Mouse (Mus musculus): Measurements from ENCODE around the gene Aebp1. TPM values are rescaled to one million over a fixed set of nuclear protein-coding genes. Genes with fewer than 3 reads are reported as not detected.
"Not testable (repeated sequence)": the region's sequence is repeated elsewhere in the genome, so short reads cannot be mapped to it uniquely, and the experiment has no call there.

The Aebp1 gene
- polyA plus RNA-seq, 1 experiment from 2014 or later: 66.9 TPM

DNA sequence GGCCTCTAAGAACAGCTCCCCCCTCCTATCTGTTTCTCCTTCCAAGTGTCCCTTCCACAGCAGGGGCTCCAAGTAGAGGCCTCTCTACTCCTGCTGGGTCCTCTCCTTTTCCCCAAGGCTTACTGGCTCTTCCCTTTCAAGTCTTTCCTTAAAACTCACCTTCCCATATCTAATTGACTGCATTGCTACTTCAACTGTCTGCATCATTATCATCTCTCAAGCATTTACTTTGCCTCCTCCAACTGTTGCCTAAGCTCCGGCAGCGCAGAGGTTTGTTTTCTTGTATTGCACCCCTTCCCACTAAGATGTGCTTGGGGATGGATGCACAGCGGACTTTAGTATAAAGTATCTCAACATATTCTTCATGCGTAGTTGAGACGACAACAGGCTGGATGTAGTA lies 15.7 kb downstream of the Aebp1 start:
- no peak for ATAC-seq (ENCODE audit: insufficient number of reproducible peaks, low FRiP score, low TSS enrichment, low read depth)
- H3K9ac ChIP-seq: peak overlapping the region; percentile 71
- WGBS: 2% methylated on average over 5 of the region's 5 CpGs
- H3K4me2 ChIP-seq (replicated peaks): peak overlapping the region; percentile 63
- H3K27me3 ChIP-seq: no peaks in the 10 kb centered on the region
- H3K4me1 ChIP-seq: peaks cover 25% of the 10 kb centered on the region
- peaks cover 31% of the 10 kb centered on the region for H3K36me3 ChIP-seq
- H3K9me3 ChIP-seq (replicated peaks): no peaks in the 10 kb centered on the region
- H3K4me3 ChIP-seq (replicated peaks): peak overlapping the region; percentile 78
- peak overlapping the region; percentile 65; the same call in 1 of the 2 replicates for H3K27ac ChIP-seq (replicated peaks)

DNA sequence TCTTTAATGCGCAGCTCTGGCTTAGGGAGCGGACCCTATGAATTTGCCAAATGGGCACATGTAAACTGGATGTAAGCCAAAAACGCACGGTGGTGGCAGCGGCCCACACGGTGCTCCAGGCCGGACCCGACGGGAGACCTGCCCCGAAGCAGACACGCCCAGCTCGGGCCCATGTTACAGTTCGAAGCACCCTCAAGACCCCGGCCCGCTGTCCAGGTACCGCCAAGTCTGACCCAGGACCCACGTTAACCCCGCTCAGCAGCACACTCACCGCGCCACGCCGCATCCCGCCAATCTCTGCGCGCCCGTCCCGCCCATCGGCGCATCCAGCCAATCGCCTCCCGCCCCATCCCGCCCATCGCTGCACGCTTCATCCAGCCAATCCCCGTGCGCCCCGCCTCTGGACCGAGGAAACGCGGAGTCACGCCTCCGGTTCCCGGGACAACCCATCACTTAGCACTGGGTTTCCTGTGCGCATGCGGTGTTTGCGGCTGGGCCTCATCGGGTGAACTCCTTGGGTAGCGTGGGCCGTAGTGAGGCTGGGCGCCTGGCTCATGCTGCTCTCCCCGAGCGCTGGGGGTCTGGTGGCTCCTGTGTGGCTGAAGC lies 16.3 kb downstream of the Aebp1 start, which contains the start of gene Pold2:
Gene Pold2, minus strand, starts transcription at position 372 of the 606 bp plus-strand sequence.
- H3K4me2 ChIP-seq (replicated peaks): peak within 1 kb of the TSS; percentile 63
- H3K27me3 ChIP-seq: no peaks in the 10 kb centered on the region
- peak within 1 kb of the TSS; percentile 78 for H3K4me3 ChIP-seq (replicated peaks)
- H3K27ac ChIP-seq (replicated peaks): peak within 1 kb of the TSS; percentile 89
- H3K4me1 ChIP-seq: peaks cover 25% of the 10 kb centered on the region
- H3K9ac ChIP-seq: peak within 1 kb of the TSS; percentile 71
- ATAC-seq (ENCODE audit: insufficient number of reproducible peaks, low FRiP score, low TSS enrichment, low read depth): peak; percentile 98
- H3K9me3 ChIP-seq (replicated peaks): no peaks in the 10 kb centered on the region
- WGBS: under 1% methylated on average over 52 of the region's 52 CpGs
- H3K36me3 ChIP-seq: peaks cover 26% of the 10 kb centered on the region

DNA sequence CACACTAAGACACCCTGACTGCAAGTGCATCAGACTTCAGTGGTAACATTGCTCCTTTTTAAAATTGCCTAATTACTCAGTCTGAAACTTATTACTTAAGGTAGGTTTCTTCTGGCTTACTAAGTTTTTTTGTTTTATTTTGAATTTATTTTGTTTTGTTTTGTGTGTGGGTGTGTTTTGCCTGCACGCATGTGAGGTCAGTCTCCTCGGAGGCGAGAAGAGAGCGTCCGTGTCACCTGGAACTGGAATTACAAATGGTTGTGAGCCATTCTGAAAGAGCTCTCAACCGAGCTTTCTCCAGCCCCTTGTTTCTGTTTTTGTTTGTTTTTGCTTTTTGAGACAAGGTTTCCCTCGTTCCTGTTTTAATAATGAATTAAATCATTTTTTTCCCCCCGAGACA lies 16.9 kb downstream of the Aebp1 start:
- Histone ChIP-seq H3K9me3 (replicated peaks) (no peaks in the 10 kb centered on the region), H3K4me3 (replicated peaks) (peak overlapping the region; percentile 78), H3K27ac (replicated peaks) (peak overlapping the region; percentile 89), H3K27me3 (no peaks in the 10 kb centered on the region), H3K36me3 (peaks cover 19% of the 10 kb centered on the region), H3K4me1 (peaks cover 25% of the 10 kb centered on the region), H3K9ac (peak overlapping the region; percentile 41; the same call in 1 of the 2 replicates), H3K4me2 (replicated peaks) (peak overlapping the region; percentile 63)
- no peak for ATAC-seq (ENCODE audit: insufficient number of reproducible peaks, low FRiP score, low TSS enrichment, low read depth)
- WGBS: 37% methylated on average over 8 of the region's 8 CpGs

DNA sequence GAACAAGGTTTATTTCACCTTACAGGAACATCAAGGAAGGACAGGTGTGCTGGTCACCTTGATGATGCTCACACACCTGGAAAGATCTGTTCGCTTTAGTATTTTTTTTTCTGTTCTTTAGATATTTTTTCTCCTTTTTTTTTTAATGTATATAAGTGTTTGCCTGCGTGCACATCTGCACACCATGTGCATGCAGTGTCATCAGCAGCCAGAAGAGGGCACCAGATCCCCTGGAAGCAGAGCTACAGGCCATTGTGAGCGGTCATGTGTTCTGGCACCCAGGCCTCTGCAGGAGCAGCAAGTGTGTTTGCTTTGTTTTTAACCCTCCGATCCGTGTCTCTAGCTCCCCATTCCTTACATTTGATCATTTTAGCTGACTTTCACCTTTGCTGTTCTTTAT lies 18.2 kb downstream of the Aebp1 start:
- Histone ChIP-seq H3K4me2 (replicated peaks) (no peak overlapping the region), H3K36me3 (peaks cover 7% of the 10 kb centered on the region), H3K27ac (replicated peaks) (no peak overlapping the region), H3K4me3 (replicated peaks) (no peak overlapping the region), H3K27me3 (no peaks in the 10 kb centered on the region), H3K9ac (no peak overlapping the region), H3K4me1 (peaks cover 25% of the 10 kb centered on the region), H3K9me3 (replicated peaks) (no peaks in the 10 kb centered on the region)
- WGBS: 54% methylated on average over 5 of the region's 5 CpGs
- ATAC-seq (ENCODE audit: insufficient number of reproducible peaks, low FRiP score, low TSS enrichment, low read depth): no peak

DNA sequence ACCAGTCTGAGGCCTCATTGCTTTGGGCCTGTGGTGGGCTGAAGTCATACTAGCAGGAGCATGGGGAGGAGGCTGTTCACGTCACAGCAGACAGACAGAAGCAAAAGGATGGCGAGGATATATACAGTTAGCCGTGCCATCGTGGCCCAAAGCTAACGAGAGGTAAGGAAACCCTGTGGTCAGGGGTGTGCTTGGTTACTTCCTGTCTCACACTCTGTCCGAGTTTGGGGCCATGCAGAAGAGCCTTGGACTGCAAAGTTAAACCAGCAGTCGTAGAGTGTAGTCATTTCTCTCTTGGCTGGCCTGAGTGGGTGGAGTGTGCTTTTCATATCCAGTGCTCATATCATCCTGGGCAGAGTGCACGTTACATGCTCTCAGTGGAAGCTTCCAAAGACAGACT lies 20.8 kb downstream of the Aebp1 start:
- peaks cover 22% of the 10 kb centered on the region for H3K4me1 ChIP-seq
- ATAC-seq (ENCODE audit: insufficient number of reproducible peaks, low FRiP score, low TSS enrichment, low read depth): no peak

DNA sequence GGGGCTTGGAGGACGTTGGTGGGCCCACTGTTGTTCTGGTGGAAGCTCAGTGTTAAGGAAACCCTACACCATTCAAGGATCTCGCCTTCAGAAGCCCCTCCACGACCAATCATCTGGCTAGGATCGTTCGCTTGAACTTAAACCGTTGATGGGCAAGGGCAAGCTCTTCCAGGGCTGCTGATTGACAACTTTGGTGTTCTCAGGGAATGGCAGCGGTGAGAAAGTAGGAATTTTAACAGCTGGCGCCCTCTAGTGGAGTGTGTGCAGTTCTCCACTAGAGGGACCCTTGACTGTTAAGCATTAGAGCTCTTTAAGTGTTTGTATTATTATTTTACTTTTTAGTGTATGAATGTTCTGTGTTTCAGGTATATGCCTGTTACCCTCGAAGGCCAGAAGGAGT lies 24.4 kb downstream of the Aebp1 start:
- Histone ChIP-seq H3K4me2 (replicated peaks) (no peak overlapping the region), H3K4me3 (replicated peaks) (no peak overlapping the region), H3K27me3 (no peaks in the 10 kb centered on the region), H3K4me1 (peaks cover 28% of the 10 kb centered on the region), H3K36me3 (no peaks in the 10 kb centered on the region), H3K9me3 (replicated peaks) (no peaks in the 10 kb centered on the region), H3K9ac (no peak overlapping the region), H3K27ac (replicated peaks) (peak overlapping the region; percentile 34; the same call in 1 of the 2 replicates)
- no peak for ATAC-seq (ENCODE audit: insufficient number of reproducible peaks, low FRiP score, low TSS enrichment, low read depth)
- WGBS: 11% methylated on average over 9 of the region's 9 CpGs

More for the DNA sequence above, 20.8 kb downstream of the Aebp1 start:
- H3K9me3 ChIP-seq (replicated peaks): no peaks in the 10 kb centered on the region
- H3K36me3 ChIP-seq: no peaks in the 10 kb centered on the region
- 67% methylated on average over 8 of the region's 8 CpGs for WGBS
- no peaks in the 10 kb centered on the region for H3K27me3 ChIP-seq
- H3K4me3 ChIP-seq (replicated peaks): no peak overlapping the region
- H3K9ac ChIP-seq: no peak overlapping the region
- H3K4me2 ChIP-seq (replicated peaks): no peak overlapping the region
- no peak overlapping the region for H3K27ac ChIP-seq (replicated peaks)

DNA sequence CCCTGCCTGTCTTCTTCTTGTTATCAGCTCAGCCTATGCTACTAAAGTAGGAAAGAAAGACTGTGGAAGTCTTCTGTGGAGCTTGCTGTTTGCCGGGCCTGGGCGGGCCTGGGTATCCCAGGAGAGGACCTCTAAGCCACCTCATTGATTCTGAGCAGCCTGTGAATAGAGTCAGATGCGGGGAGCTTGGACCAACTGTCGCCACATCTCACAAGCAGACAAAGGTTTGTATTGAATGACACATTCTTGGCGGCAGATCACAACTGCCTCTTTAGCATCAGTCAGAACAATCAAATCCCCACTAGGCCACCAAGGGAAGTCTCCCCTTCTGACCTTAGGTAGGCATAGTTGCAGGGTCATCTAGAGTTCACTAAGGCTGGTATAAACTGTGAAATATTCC lies 25.5 kb downstream of the Aebp1 start:
- Histone ChIP-seq H3K4me2 (replicated peaks) (no peak overlapping the region), H3K27ac (replicated peaks) (no peak overlapping the region), H3K9me3 (replicated peaks) (no peaks in the 10 kb centered on the region), H3K4me3 (replicated peaks) (no peak overlapping the region), H3K27me3 (no peaks in the 10 kb centered on the region), H3K9ac (no peak overlapping the region), H3K36me3 (no peaks in the 10 kb centered on the region), H3K4me1 (peaks cover 30% of the 10 kb centered on the region)
- ATAC-seq (ENCODE audit: insufficient number of reproducible peaks, low FRiP score, low TSS enrichment, low read depth): no peak
- WGBS: 47% methylated on average over 5 of the region's 5 CpGs

DNA sequence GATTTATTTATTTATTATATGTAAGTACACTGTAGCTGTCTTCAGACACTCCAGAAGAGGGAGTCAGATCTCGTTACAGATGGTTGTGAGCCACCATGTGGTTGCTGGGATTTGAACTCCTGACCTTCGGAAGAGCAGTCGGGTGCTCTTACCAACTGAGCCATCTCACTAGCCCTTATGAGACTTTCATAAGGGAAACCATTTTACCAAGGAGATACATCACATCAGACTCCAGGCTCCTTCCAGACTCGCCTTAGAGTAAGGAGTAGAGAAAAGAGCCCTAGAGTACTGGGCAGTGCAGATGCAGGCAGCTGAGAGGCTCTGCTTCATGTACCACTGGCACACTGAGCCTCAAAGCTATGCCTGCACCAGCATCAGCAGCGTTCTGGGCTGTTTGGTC lies 26.8 kb downstream of the Aebp1 start:
- not testable (repeated sequence) for H3K36me3 ChIP-seq; H3K4me2 ChIP-seq (replicated peaks); H3K27ac ChIP-seq (replicated peaks); ATAC-seq (ENCODE audit: insufficient number of reproducible peaks, low FRiP score, low TSS enrichment, low read depth); H3K4me3 ChIP-seq (replicated peaks); H3K9ac ChIP-seq; H3K27me3 ChIP-seq; H3K9me3 ChIP-seq (replicated peaks)
- 43% methylated on average over 5 of the region's 5 CpGs for WGBS
- H3K4me1 ChIP-seq: peaks cover 36% of the 10 kb centered on the region

DNA sequence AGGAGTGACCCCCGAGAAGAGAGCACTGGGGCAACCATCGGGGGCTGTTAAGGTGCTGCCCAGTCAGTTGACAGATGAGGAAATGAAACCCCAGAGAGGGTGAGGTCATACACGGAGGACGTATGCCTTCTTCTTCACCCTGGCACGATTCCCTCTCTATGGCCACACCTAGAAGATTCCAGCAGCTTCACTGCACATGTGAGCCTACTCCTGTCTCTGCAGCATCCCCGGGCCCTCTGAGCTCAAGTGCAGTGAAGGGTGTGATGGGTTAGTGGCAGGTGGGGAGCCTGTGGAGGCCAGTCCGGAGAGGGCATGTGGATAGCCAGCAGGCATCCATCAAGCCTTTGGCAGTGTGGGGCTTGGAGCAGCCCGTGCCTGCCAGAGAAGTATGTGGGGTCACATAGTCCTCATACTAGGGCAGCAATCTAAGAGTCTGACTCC lies 30.4 kb downstream of the Aebp1 start:
- H3K4me1 ChIP-seq: peaks cover 32% of the 10 kb centered on the region
- no peak overlapping the region for H3K4me2 ChIP-seq (replicated peaks)
- H3K9me3 ChIP-seq (replicated peaks): no peaks in the 10 kb centered on the region
- H3K4me3 ChIP-seq (replicated peaks): no peak overlapping the region
- H3K27me3 ChIP-seq: no peaks in the 10 kb centered on the region
- WGBS: 45% methylated on average over 8 of the region's 8 CpGs
- H3K36me3 ChIP-seq: no peaks in the 10 kb centered on the region
- no peak overlapping the region for H3K27ac ChIP-seq (replicated peaks)
- H3K9ac ChIP-seq: no peak overlapping the region
- no peak for ATAC-seq (ENCODE audit: insufficient number of reproducible peaks, low FRiP score, low TSS enrichment, low read depth)

DNA sequence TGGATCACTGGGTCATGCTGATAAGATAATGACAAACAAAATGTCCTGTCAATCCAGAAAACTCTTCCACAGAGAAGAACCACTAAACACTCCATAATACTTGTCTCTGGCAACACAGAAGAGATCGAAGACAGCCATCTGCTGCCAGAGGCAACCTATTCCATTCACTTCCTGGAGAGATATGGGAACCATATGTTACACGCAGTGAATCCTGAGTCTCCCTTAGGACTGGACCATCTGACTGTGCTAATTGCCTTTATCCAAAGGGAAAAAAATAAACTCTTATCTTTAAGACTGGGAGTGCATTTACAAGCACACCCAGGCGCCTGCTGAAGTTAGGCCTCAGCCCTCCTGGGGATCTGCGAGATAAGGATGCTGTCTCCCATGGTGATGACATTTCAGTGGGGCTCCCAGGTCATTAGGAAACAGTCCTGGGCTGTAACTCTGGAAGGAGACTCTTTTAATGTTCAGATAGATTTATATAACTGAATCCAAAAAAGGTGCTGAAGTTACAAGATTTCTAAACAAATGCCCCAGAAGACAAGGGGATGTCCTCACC lies 31.1 kb downstream of the Aebp1 start:
- Histone ChIP-seq H3K9ac (no peak overlapping the region), H3K27ac (replicated peaks) (no peak overlapping the region), H3K4me2 (replicated peaks) (no peak overlapping the region), H3K4me3 (replicated peaks) (no peak overlapping the region), H3K4me1 (peaks cover 36% of the 10 kb centered on the region), H3K9me3 (replicated peaks) (no peaks in the 10 kb centered on the region), H3K36me3 (no peaks in the 10 kb centered on the region), H3K27me3 (no peaks in the 10 kb centered on the region)
- 47% methylated on average over 4 of the region's 4 CpGs for WGBS
- no peak for ATAC-seq (ENCODE audit: insufficient number of reproducible peaks, low FRiP score, low TSS enrichment, low read depth)

DNA sequence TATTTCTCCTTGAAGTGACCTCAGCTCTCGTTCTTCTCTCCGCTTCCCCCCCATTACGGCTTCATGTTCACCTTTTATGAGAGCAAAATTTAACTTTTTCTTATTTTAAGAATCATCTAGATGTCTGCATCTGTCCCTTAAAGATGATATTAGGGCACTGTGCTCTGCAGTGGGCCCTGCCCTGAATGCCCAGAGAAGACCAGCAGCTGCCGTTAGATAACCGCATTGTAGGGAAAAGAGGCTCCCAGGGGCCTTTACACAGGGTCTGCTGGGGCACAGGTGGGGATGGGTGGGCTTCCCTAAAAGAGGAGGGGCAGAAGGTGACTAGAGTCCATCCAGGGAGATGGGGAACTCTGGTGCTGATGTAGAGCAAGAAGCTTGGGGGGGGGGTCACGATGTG lies 32.1 kb downstream of the Aebp1 start:
- H3K4me2 ChIP-seq (replicated peaks): no peak overlapping the region
- no peak overlapping the region for H3K4me3 ChIP-seq (replicated peaks)
- H3K4me1 ChIP-seq: peaks cover 41% of the 10 kb centered on the region
- ATAC-seq (ENCODE audit: insufficient number of reproducible peaks, low FRiP score, low TSS enrichment, low read depth): no peak
- H3K9me3 ChIP-seq (replicated peaks): no peaks in the 10 kb centered on the region
- H3K27ac ChIP-seq (replicated peaks): no peak overlapping the region
- H3K9ac ChIP-seq: no peak overlapping the region
- WGBS: 68% methylated on average over 6 of the region's 6 CpGs
- H3K36me3 ChIP-seq: no peaks in the 10 kb centered on the region
- no peaks in the 10 kb centered on the region for H3K27me3 ChIP-seq

DNA sequence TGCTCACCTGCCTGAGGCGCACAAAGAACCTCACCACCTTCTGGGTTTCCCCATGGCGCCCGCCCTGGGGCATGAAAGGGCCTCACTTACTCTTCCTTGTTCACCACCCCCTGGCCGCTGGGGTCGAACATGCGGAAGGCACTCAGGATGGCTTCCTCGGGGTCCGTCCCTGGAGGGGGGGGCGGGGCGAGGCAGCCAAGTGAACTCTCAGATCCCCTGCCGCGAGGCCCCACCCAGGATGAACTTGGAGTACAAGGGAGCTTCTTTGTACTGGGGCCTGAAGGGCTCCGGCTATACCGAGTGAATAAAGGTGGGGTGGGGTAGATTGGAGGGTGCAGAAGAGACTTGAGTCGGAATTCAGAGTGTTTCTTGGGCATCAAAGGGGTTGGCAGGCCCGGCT lies 35.5 kb downstream of the Aebp1 start:
- Histone ChIP-seq H3K27me3 (0 out of 2 replicates have a peak, but pooled peaks cover 4% of the 10 kb centered on the region), H3K27ac (replicated peaks) (no peak overlapping the region), H3K4me1 (peaks cover 39% of the 10 kb centered on the region), H3K36me3 (no peaks in the 10 kb centered on the region), H3K9ac (no peak overlapping the region), H3K9me3 (replicated peaks) (no peaks in the 10 kb centered on the region), H3K4me3 (replicated peaks) (no peak overlapping the region), H3K4me2 (replicated peaks) (no peak overlapping the region)
- 18% methylated on average over 16 of the region's 16 CpGs for WGBS
- no peak for ATAC-seq (ENCODE audit: insufficient number of reproducible peaks, low FRiP score, low TSS enrichment, low read depth)
